Mouse (Mus musculus): ENCODE results near the gene Zfp710. TPM values are rescaled to one million over a fixed set of nuclear protein-coding genes. Genes with fewer than 3 reads are reported as not detected.
"Not testable (repeated sequence)": the region's sequence is repeated elsewhere in the genome, so short reads cannot be mapped to it uniquely, and the experiment has no call there.

Gene Zfp710
- total RNA-seq (2014; rRNA removed) (25.1 and 33.6 TPM in 2 replicates), polyA plus RNA-seq (2015; fragmentation: Nextera tagmentation; extraction: Ambion mirVana) (9.8 and 10.7 TPM in 2 replicates)

DNA sequence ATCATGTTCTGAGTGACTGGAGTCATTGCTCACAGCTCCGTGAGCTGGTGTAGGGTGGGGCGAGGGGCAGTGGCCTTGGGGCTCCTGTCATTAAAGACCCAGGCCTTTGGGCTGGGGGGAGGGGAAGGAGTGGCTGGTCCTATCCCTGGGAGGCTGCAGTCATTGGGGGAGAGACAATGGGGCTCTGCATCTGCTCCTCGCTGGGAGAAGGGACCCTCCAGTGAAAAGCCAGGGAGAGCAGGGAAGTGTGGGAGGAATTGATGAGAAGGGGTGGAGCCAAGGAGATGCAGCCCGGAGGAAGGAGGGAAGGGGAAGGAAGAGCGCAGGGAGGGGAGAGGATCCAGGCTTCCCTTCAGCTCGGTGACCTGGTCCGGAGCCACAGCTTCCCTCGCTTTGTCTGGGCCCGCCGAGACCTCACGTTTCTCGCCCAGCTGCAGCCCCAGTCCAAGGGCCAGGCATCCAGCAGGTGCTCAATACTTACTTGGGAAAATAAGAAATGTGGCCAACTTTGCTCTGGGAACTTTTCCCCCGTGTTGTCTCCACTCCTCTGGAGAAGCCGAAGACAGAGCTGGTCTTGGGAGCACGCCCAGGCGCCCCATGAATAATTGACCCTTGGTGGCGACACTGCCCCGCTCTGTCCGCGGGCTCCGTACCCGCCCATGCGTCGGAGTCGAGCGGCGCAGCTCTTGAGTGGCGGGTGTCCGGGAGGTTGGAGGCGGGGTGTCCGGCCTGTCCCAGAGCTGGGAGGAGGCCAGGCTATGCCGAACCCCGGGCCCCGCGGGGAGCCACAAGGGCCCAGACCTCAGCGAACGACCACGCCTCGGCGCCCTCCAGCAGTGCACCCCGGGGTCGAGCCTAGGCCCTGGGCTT is at the start of gene Zfp710:
Gene Zfp710 (plus strand): TSS at position 294 of the 870 bp plus-strand sequence.
- Histone ChIP-seq H3K9me3 (ENCODE audit: low read length) (no peaks in the 10 kb centered on the region), H3K4me1 (ENCODE audit: insufficient read depth, low read length) (peaks cover 9% of the 10 kb centered on the region; the same call in 1 of the 2 replicates), H3K4me2 (ENCODE audit: low read depth, low read length, poor library complexity, severe bottlenecking) (peak within 1 kb of the TSS; percentile 90), H3K27me3 (ENCODE audit: insufficient read depth, low read length) (no peaks in the 10 kb centered on the region), H3K27ac (ENCODE audit: low read depth, low read length) (peak within 1 kb of the TSS; percentile 87), H3K4me3 (ENCODE audit: low read depth, low read length) (peak within 1 kb of the TSS; percentile 84), H3K9ac (replicated peaks; ENCODE audit: low read length, poor library complexity, severe bottlenecking) (peak within 1 kb of the TSS; percentile 80), H3K36me3 (ENCODE audit: insufficient read depth, low read length) (no peaks in the 10 kb centered on the region)
- DNase-seq (ENCODE audit: low spot score) (peak; percentile 76), ATAC-seq (ENCODE audit: low FRiP score) (peak; percentile 60)
- TF ChIP-seq CTCF (IDR thresholded peaks at IDR 0.05), result peak; percentile 25; the same call in 1 of the 2 replicates
- under 1% methylated on average over 42 of the region's 42 CpGs for WGBS

DNA sequence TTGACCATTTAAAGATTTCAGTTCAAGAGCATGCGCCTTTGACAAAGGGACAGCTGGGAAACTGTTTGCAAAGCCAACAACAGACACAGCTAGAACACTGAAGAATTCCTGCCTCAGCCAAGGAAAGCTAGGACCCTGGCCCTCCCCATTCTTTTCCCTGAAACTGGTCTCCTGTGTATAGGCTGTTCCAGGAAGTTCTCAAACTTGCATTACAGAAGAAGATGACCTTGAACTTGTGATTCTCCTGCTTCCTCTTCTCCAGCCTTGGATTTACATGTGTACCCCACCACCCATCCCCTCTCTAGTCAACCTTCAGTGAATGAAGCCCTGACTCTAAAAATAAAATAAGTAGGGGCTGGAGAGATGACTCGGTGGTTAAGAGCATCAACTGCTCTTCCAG is 49.3 kb upstream of the Zfp710 start:
- Histone ChIP-seq H3K9me3 (ENCODE audit: low read length) (no peaks in the 10 kb centered on the region), H3K4me2 (ENCODE audit: low read depth, low read length, poor library complexity, severe bottlenecking) (no peak overlapping the region), H3K9ac (replicated peaks; ENCODE audit: low read length, poor library complexity, severe bottlenecking) (no peak overlapping the region), H3K4me3 (ENCODE audit: low read depth, low read length) (no peak overlapping the region), H3K4me1 (ENCODE audit: insufficient read depth, low read length) (no peaks in the 10 kb centered on the region), H3K27ac (ENCODE audit: low read depth, low read length) (no peak overlapping the region), H3K27me3 (ENCODE audit: insufficient read depth, low read length) (no peaks in the 10 kb centered on the region), H3K36me3 (ENCODE audit: insufficient read depth, low read length) (no peaks in the 10 kb centered on the region)
- 90% methylated on average over 2 of the region's 2 CpGs for WGBS
- TF ChIP-seq CTCF (IDR thresholded peaks at IDR 0.05), result no peak
- DNase-seq (ENCODE audit: low spot score) (no peak), ATAC-seq (ENCODE audit: low FRiP score) (no peak)

DNA sequence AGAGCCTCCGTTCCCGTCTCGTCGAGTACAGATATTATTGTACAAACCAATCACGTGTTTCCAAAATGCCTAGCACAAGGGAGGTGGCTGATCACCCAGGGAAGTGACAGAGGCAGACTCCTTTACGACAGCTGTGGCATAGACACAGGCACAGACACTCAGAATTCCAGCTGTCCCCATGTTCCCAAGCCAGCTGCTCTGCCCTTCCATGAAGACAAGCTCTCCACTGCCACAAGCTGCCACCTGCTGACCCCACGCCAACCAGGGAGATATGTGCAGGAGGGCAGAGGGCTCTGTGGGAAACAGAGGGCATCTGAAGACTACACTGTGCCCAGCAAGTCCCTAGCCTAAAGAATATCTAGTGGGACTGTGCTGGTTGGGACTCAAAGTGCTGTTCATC is 37.9 kb upstream of the Zfp710 start:
- no peak overlapping the region for H3K9ac ChIP-seq (replicated peaks; ENCODE audit: low read length, poor library complexity, severe bottlenecking)
- no peaks in the 10 kb centered on the region for H3K4me1 ChIP-seq (ENCODE audit: insufficient read depth, low read length)
- H3K9me3 ChIP-seq (ENCODE audit: low read length), result no peaks in the 10 kb centered on the region
- 89% methylated on average over 7 of the region's 7 CpGs for WGBS
- no peak overlapping the region for H3K27ac ChIP-seq (ENCODE audit: low read depth, low read length)
- H3K4me3 ChIP-seq (ENCODE audit: low read depth, low read length), result no peak overlapping the region
- no peak for DNase-seq (ENCODE audit: low spot score)
- no peaks in the 10 kb centered on the region for H3K36me3 ChIP-seq (ENCODE audit: insufficient read depth, low read length)
- H3K27me3 ChIP-seq (ENCODE audit: insufficient read depth, low read length), result no peaks in the 10 kb centered on the region
- no peak for ATAC-seq (ENCODE audit: low FRiP score)
- no peak for TF ChIP-seq CTCF (IDR thresholded peaks at IDR 0.05)
- H3K4me2 ChIP-seq (ENCODE audit: low read depth, low read length, poor library complexity, severe bottlenecking), result no peak overlapping the region

DNA sequence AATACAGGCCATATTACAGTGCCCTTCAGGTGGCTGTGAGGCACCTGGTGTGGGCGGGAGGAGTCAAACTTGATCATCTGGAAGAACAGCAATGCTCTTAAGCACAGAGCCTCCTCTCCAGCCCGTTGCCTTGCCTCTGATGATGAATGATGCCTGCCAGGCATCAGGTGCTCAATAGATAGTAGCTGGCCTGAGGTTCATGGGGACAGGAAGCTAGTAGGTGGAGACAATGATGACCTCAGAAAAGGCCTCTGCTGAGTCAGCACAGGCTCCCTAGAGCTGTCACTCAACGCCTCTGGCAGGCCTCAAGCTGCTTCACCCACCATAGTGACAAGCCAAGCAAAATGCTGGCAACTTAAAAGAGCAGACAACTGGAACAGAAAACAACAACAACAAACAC is 36.9 kb upstream of the Zfp710 start:
- Histone ChIP-seq H3K9me3 (ENCODE audit: low read length) (no peaks in the 10 kb centered on the region), H3K9ac (replicated peaks; ENCODE audit: low read length, poor library complexity, severe bottlenecking) (no peak overlapping the region), H3K4me3 (ENCODE audit: low read depth, low read length) (no peak overlapping the region), H3K36me3 (ENCODE audit: insufficient read depth, low read length) (no peaks in the 10 kb centered on the region), H3K4me1 (ENCODE audit: insufficient read depth, low read length) (no peaks in the 10 kb centered on the region), H3K27me3 (ENCODE audit: insufficient read depth, low read length) (no peaks in the 10 kb centered on the region), H3K4me2 (ENCODE audit: low read depth, low read length, poor library complexity, severe bottlenecking) (no peak overlapping the region), H3K27ac (ENCODE audit: low read depth, low read length) (no peak overlapping the region)
- 62% methylated on average over 3 of the region's 3 CpGs for WGBS
- no peak for TF ChIP-seq CTCF (IDR thresholded peaks at IDR 0.05)
- no peak for ATAC-seq (ENCODE audit: low FRiP score)
- DNase-seq (ENCODE audit: low spot score), result no peak

GRCm38 (mm10) chr7:79988466-79988865 is 36.1 kb upstream of the Zfp710 start:
- ATAC-seq (ENCODE audit: low FRiP score); H3K27ac ChIP-seq (ENCODE audit: low read depth, low read length); H3K4me3 ChIP-seq (ENCODE audit: low read depth, low read length); H3K4me1 ChIP-seq (ENCODE audit: insufficient read depth, low read length); H3K9ac ChIP-seq (replicated peaks; ENCODE audit: low read length, poor library complexity, severe bottlenecking); H3K4me2 ChIP-seq (ENCODE audit: low read depth, low read length, poor library complexity, severe bottlenecking); DNase-seq (ENCODE audit: low spot score); H3K27me3 ChIP-seq (ENCODE audit: insufficient read depth, low read length); H3K36me3 ChIP-seq (ENCODE audit: insufficient read depth, low read length); H3K9me3 ChIP-seq (ENCODE audit: low read length): not testable (repeated sequence)
- WGBS, result 84% methylated on average over 1 of the region's 1 CpGs

GRCm38 (mm10) chr7:79994476-79994875 is 30.1 kb upstream of the Zfp710 start:
- WGBS, result 31% methylated on average over 8 of the region's 8 CpGs

More at GRCm38 (mm10) chr7:79994476-79994875, 30.1 kb upstream of the Zfp710 start:
- Histone ChIP-seq H3K9ac (replicated peaks; ENCODE audit: low read length, poor library complexity, severe bottlenecking) (no peak overlapping the region), H3K4me1 (ENCODE audit: insufficient read depth, low read length) (no peaks in the 10 kb centered on the region), H3K27ac (ENCODE audit: low read depth, low read length) (no peak overlapping the region), H3K4me3 (ENCODE audit: low read depth, low read length) (no peak overlapping the region), H3K9me3 (ENCODE audit: low read length) (no peaks in the 10 kb centered on the region), H3K27me3 (ENCODE audit: insufficient read depth, low read length) (no peaks in the 10 kb centered on the region), H3K36me3 (ENCODE audit: insufficient read depth, low read length) (no peaks in the 10 kb centered on the region), H3K4me2 (ENCODE audit: low read depth, low read length, poor library complexity, severe bottlenecking) (no peak overlapping the region)
- DNase-seq (ENCODE audit: low spot score) (peak; percentile 69), ATAC-seq (ENCODE audit: low FRiP score) (no peak)
- TF ChIP-seq CTCF (IDR thresholded peaks at IDR 0.05), result peak; percentile 53
